Mouse (Mus musculus) lung, postnatal 14 days (tissue): ENCODE measurements around the gene 9330159F19Rik.

Source experiments
- DNase-seq: peaks from one replicate; pipeline ENCODE4 v3.0.0; 2021

9330159F19Rik gene

DNA sequence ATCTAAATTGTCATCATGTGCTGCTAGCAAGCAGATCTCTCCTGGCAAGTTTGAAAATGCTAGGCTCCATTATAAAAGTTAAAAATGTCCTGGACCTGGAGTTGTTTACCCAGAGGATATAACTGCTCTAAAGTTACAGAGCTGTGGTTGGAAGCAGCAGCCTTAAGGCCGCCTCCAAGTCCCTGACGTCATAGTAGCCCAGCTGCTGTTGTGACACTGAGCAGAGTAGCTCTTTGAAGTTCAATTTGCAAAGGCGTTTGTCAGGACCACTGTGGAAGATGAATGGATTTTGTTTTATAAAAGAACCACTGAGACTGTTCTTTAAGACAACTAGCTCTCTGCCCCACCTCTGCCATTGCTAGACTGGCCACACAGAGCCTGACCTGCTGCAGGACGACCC, at the start of gene 9330159F19Rik:
9330159F19Rik (plus strand) TSS at position 154 of the 400 bp plus-strand sequence.
- DNase-seq, result peak; percentile 38

DNA sequence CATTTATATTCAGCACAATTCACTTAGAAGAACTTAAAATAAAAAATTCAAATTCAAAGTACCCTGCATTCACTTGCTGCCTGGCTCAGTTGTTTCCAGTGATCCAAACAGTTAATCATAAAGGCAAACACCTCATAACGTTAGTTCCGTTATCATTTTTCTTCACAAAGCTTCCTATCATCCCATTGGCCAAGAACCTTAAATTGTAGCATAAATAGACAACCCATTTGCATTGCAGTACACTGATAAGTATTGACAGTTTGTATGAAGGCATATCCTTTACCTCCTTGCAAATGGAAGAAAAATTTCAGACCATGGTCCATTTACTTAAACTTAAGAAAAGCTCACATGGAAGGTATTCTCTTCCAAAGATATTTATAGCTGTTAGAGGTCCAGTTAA, 49.7 kb upstream of the 9330159F19Rik start:
- DNase-seq, result no peak

DNA sequence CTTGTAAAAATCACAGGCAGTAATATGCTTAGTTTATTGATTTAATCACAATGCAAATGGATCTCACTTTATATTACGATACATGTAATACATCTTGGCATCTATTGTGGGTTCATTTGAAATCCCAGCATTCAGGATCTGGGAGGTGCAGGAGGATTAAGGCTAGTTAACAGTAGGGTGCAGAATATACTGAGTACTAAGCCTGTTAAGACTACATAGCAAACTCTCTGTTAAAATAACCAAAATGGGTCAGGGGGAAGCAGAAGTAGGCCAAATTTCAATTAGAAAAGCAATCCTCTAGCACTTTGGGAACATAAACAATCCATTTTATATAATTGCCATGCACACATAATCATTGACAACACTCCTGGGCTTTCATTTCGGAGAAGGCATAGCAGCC, 37.6 kb upstream of the 9330159F19Rik start:
- no peak for DNase-seq

GRCm38 (mm10) chr10:29175656-29176055, 35.8 kb upstream of the 9330159F19Rik start:
- DNase-seq, result no peak

GRCm38 (mm10) chr10:29176881-29177280, 34.5 kb upstream of the 9330159F19Rik start:
- DNase-seq, result no peak

DNA sequence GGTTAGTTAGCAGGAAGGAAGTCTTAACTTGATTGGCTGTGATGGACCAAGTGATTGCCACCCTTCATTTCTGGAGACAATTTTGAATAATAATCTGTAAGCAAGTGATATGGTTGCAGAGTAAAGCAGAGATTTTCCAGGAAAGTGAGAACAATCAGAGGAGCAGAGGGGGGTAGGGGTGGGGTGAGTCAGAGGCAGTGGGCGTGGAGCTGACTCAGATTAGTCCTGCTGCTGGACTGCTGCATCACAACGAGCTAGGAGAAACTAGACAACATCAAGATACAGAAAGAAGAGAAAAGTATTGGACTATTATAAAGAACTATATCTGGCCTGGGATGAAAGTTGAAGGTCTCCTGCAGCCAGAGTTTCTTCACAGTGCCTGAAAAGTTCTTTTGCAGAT, 33.4 kb upstream of the 9330159F19Rik start:
- no peak for DNase-seq

DNA sequence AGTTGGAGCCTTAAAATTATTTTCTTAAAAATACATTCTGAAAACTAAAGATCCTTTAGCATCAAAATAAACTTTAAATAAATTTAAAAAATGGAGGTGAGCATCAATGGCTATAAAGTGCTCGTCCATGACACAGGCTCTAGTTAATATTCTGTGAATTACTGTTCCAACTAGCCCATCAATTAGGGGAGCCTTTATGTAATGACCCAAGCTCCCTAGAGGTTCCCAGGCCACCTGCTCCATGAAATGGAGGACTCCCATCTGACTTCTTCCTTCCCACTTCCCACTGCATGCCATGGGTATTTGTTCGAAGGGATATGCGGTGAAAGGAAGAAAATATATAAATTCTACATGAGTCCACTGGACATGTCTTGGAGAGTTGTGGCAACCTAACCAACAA, 31.2 kb upstream of the 9330159F19Rik start:
- DNase-seq, result no peak

GRCm38 (mm10) chr10:29181046-29181445, 30.4 kb upstream of the 9330159F19Rik start:
- no peak for DNase-seq

DNA sequence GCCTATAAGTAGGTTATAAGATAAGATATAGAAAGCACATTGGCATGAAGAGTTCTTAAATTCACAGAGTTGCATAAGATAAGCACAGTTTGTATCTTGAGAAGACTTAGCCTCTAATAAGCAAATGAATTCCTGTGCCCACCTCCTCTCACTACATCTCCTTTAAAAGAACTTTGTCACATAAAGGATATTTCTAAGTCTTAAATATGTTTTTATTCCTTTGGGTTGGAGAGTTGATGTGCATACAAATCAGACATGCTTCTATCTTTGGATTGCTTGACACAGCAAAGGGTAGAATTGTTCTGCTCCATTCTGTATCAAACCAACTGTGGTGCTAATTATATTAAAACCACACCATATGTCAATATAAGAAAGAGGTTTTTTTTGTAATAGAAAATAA, 17.6 kb upstream of the 9330159F19Rik start:
- no peak for DNase-seq

DNA sequence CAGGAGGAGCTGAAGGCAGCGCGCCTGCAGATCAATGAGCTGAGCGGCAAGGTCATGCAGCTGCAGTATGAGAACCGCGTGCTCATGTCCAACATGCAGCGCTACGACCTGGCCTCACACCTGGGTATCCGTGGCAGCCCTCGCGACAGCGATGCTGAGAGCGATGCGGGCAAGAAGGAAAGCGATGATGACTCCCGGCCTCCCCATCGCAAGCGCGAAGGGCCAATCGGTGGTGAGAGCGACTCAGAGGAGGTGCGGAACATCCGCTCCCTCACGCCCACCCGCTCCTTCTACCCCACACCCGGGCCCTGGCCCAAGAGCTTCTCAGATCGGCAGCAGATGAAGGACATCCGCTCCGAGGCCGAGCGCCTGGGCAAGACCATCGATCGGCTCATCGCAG, 14.6 kb upstream of the 9330159F19Rik start:
- DNase-seq, result no peak

DNA sequence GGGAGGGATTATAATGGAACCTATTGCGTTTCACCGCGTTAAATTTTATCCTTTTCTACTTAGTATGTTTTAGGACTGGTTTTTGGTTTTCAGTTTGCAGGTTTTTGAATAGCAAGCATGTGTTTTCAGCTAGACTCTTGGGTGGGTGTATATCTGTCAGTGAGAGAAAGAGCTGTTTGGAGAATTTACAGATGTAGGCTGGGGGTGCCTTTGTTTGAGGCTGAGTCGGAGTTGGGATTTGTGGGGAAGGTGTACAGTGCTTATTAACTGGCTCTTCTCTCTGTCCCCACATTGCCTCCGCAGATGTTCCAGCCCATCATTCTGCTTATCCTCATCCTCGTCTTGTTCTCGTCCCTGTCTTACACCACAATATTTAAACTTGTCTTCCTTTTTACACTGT, 12.8 kb upstream of the 9330159F19Rik start, which contains the start of gene Gm49353:
Gm49353 (plus strand) TSS at position 313 of the 400 bp plus-strand sequence.
- DNase-seq, result no peak

DNA sequence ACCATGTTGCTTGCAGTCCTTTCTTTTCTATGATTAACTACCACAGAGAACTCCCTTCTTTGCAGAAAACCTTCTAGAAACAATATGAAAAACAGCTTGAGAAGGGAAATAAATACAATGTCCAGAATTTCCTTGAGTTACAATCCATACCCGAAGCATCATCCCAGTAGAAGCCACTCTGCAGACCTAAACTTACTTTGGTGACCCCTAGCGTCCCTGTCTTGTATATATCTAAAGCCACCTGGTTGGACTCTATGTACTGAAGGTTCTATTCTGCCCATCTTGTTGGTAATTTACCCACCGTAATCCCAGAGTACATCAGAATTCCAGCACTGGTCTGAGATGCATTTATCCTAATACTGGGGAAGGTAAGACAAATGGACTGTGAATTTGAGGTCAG, 11.6 kb upstream of the 9330159F19Rik start:
- no peak for DNase-seq

DNA sequence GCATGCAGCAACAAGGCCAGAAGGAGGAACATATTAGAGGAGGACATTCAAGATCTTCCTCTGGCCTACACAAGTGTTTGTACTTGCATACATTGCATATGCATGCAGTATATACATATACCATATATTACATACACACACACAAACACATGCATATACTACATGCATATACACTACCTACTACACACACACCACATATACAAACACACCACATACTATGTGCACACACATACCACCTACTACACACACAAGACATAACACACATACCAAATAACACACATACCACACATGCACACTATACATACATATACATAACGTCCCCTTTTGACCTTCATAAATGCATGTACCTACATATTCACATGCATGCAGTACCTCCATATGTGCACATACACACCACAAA, 10.8 kb upstream of the 9330159F19Rik start:
- no peak for DNase-seq

DNA sequence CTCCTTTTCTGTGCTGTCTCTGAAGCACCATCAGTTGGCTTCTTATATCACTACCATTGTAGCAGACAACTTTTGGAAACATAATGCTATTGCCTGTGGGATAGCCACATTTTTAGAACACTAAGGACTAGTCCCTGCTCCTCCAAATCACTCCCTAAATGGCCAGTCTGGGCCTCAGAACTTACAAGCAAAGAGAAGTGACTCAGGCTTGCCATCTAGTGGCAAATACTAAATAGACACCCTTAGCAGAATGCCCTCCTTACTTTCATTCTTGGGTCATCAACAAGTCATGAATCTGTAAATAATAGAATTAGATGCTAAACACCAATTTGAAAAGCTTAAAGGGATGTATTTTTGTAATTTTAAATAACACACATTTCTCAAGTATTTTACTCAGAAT, 4.7 kb upstream of the 9330159F19Rik start:
- DNase-seq, result peak; percentile 18

DNA sequence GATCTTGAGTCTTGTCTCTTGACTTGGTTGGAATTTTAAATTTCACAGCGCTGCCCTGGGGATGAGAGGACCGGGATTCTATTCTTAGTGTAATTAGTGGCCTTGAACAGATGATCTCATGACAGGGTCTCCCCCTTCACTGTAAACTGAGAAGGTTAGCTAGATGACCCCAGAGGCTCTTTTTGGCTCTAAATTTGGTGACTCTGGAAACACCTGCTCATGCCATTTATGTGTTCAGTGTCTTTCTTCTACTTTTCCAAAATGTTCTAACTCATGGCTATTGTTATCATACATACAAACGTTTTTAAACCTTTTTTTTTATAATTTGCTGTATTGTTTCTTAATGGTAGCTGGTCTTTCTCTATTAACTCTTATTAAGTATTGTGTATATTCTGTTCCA, 2.7 kb upstream of the 9330159F19Rik start:
- DNase-seq, result no peak

GRCm38 (mm10) chr10:29213534-29214100, 2.2 kb downstream of the 9330159F19Rik start:
- no peak for DNase-seq

DNA sequence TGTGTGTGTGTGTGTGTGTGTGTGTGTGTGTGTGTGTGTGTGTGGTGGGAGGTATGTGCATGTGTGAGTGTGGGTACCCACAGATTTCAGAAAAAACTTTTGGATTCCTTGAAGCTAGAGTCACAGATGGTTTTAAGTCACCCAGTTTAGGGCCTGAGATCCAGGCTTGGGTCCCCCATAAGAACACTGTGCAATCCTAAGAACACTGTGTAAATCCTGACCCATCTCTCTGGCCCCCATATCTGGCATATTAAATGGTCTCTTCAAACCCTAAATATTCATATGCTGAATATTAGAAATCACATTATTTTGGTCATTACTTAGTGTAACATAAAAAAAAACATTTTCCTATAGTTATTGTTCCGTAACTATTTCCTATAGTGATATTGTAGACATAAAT, 5.6 kb downstream of the 9330159F19Rik start:
- no peak for DNase-seq

DNA sequence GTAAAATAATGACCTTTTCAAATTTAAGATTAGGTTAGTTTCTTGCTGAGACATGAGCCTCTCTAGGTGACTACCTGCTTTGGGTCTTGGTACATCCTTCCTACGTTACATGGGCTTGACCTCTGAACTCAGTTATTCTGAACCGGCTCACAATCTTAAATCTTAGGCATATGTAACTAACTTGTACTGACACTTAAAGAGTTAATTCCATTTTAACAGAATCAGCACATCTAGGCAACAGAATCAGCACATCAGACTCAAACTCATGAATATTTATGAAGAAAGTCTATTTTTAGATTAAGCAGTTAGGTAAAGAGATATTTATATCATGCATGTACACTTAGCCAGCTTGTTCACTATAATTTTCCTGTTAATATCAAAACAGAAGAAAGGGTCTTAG, 6.0 kb downstream of the 9330159F19Rik start:
- DNase-seq, result no peak

DNA sequence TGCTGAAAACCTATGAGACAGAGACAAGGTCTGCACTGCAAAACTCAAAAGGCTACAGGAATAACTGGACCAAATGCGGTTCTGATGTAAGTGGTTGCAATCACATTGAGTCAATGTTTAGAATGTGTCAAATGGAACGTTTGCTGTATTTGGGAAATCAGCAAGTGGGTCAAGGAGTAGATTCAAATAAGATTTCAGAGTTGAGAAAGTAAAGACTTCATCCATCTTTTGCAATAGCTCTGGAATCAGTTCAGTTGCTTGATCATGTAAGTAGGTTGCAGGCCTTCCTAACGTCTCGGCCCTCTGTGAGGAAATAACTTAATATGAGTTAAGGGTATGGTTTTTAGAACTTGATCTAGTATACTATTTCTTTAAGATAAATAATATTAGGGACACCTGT, 13.9 kb downstream of the 9330159F19Rik start:
- DNase-seq, result no peak

- no peak for DNase-seq
These were observed 19.8 kb downstream of the 9330159F19Rik start for GRCm38 (mm10) chr10:29231208-29231607.
